Mouse (Mus musculus): ENCODE measurements around the gene Isyna1.
"Not testable (repeated sequence)": the region's sequence is repeated elsewhere in the genome, so short reads cannot be mapped to it uniquely, and the experiment has no call there.

Gene Isyna1

GRCm38 (mm10) chr8:70577207-70577606, 17.0 kb upstream of the Isyna1 start:
- DNase-seq: no peak

DNA sequence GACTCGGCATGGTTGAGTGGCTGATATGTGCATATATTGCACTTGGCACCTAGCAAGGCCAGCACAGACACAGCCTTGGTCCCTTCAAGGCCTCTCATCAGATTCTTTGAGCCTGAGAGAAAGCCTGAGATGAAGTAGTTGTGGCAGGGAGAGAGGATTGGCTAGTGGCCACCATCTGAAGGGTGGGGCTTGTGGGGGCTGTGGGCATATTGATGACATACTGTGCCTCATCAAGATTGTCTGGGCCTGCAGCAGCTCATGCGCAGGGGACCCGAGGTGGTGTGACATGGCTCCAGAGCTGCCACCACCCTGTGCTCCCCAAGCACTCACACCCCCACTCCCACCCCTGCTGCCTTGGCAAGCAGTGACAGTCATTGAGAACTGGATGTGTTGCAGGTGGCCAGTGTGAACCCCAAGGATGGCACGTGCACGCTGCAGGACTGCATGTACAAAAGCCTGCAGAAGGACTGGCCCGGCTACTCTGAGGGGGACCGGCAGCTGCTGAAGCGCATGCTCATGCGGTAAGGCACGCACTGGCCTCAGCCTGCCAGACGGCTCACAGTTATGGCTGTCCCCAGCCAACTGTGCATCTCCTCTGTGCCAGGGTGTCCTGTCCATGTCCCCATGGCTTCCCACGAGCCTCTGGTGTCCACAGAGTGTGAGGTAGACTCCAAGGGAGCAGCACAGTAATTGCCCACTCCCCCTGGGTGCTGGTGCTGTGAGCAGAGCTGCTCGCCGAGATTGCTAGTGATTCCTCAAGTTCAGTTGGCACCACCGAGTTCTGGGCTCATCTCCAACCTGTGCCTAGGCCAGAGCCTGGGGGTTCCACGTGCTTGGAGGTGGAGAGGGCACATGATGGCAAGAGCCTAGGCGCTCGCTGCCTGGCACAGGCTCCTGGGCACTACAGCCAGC, 10.4 kb upstream of the Isyna1 start:
- no peak for DNase-seq

DNA sequence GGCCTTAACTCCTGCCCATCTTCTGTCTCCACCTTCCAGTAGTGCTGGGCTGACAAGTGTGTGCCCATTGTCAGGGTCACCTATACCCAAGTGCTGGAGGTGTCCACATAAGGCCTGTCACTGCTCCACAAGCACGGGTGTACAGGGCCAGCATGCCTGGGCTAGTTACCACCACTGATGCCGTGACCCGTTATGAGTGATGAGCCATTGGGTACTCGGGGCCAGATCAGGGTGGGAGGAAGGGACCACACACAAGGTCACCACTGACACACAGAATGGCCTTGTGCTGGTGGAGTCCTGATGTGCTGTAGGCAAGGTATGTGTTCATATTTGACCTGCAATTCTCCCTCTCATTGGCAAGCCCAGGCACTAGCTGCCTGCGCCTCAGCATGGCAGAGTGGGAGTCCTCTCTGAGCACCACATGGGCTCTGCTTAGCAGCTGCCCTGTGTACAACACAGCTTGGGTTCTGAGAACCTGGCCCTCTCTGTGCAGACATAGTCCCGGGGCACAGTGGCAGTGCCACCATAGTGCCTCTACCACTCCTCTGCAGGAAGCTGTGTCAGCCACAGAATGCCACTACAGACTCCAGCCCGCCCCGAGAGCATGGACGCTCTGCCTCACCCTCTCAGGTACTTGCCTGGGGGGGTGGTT, 9.4 kb upstream of the Isyna1 start:
- no peak for DNase-seq

GRCm38 (mm10) chr8:70585258-70585652, 8.9 kb upstream of the Isyna1 start:
- peak; percentile 86 for DNase-seq

GRCm38 (mm10) chr8:70587955-70588354, 6.2 kb upstream of the Isyna1 start:
- not testable (repeated sequence) for DNase-seq

DNA sequence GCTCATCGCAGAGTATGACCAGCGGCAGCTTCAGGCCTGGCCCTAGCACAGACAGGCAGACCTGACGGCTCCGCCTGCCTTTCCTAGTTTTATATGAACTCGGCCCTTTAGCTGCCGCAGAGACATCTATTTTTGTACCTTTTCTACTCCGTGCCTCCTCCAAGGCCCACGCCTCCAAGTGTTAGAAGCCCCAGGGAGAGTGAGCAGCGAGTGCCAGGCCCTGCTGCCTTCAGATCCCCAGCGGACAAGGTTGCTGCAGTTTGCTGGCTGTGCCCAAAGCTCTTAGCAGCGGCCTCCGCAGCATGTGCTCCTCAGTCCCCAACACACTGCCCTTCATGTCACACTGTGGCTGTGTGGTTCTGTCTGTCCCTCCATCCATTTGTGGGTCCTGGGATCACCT, 2.6 kb upstream of the Isyna1 start:
- DNase-seq: no peak

GRCm38 (mm10) chr8:70593173-70593572, 1.0 kb upstream of the Isyna1 start:
- DNase-seq: peak; percentile 63

- peak; percentile 56 for DNase-seq
Measured at GRCm38 (mm10) chr8:70594621-70595564, 720 bp downstream of the Isyna1 start.

GRCm38 (mm10) chr8:70595811-70596210, 1.6 kb downstream of the Isyna1 start:
- DNase-seq: no peak

DNA sequence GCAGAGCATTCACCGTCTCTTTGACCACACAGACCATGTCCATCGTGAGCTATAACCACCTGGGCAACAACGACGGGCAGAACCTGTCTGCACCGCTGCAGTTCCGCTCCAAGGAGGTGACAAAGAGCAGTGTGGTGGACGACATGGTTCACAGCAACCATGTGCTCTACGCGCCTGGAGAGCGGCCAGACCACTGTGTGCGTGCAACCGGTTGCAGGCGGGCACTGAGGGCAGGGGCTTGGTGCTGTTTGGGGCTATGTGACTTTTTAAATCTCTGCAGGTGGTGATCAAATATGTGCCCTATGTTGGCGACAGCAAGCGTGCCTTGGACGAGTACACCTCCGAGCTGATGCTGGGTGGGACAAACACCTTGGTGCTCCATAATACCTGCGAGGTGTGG, 2.0 kb downstream of the Isyna1 start:
- DNase-seq: no peak

DNA sequence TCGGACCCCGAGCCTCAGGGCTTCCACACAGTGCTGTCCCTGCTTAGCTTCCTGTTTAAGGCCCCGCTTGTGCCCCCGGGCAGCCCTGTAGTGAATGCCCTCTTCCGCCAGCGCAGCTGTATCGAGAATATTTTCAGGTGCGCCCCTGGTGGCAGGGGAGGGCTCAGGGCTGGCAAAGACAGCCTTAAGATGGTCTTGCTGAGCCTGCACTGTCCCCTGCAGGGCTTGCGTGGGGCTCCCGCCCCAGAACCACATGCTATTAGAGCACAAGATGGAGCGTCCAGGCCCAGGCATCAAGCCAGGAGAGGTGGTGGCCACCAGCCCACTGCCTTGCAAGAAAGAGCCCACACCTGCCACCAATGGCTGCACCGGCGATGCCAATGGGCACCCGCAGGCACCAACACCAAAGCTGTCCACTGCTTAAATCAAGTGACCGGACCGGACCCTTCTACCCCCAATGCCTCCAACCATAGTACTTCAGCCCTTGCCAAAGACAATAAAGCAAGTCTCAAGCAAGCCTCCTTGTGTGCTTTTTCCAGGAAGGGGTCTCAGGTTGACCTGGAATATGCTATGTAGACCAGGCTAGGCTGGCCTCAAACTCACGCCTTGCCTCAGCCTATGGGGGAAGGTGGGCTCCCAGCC, 2.7 kb downstream of the Isyna1 start:
- no peak for DNase-seq

DNA sequence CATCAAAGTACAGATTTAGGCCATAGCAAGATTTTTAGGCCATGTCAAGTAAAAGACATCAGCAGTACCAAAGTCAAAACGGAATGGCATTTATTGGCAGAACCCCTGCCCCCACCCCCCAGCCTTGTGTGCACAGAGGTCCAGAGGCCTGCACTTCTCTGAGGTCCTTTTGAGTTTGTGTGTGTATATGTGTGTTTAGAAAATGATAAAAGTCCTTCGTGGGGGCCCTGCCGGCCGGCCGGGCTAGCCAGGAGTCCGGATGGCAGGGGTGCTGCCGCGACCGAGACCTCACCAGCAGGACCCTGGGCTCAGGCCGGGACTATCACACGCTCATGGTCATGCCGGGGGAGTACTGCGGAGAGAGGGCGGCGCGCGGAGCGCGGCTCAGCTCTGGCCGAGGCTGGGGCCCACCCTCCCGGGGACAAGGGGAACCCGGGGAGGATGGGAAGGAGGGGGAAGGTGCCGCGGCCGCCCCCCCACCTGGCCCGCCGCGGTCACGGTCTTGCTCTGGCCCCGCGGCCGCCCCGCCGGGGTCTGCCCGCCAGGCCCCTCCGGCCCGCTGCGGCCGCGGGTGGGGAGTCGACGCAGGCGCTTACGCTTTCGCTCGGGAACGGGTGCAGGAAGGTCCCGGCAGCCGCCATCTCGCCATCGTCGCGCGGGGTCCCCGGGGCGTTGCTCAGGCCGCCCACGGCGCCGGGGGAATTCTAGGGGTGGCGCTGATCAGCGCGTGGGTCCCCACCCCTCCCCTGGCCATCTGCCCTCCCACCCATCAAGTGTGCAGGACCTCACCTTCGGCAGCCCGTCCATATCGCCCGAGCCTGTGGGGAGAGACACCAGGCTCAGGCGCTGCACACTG, 3.5 kb downstream of the Isyna1 start:
- no peak for DNase-seq

- peak; percentile 91 for DNase-seq
Measured at GRCm38 (mm10) chr8:70598283-70598682, 4.1 kb downstream of the Isyna1 start.

- no peak for DNase-seq
Measured at GRCm38 (mm10) chr8:70598722-70599121, 4.5 kb downstream of the Isyna1 start.

DNA sequence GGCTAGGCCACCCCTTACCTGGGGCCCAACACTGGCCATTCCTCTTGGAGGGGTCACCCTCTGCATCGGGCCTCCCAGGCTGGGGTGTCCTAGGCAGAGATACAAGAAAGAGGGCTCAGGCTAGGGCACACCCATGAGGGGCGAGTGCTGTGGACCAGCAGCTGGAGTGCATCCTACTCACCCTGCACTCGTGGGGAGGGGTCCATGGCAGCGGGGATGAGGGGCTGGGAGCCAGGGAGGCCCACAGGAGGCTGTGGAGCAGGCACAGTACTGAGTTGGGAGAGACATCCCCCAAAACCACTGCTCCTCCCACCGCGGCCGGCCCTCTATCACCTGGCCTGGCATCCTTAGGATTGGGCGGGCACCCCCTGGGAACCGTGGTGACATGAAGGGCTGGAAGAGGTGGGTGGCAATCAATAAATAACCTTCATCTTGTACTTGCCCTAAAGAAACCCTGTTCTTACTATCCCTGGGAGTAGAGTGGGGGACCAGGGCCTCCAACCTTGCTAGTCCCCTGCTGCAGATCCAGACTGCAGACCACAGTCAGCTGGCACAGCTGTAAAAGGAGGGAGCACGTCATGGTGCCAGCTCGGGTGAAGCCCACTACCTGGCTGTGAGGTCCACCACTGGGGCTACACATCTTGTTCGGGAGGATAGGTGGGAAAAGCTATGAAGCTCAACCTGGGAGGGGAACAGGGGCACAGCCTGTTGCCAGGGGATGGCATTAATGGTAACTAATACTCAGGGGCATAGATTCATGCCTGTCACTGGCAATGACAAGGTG, 5.5 kb downstream of the Isyna1 start:
- no peak for DNase-seq

DNA sequence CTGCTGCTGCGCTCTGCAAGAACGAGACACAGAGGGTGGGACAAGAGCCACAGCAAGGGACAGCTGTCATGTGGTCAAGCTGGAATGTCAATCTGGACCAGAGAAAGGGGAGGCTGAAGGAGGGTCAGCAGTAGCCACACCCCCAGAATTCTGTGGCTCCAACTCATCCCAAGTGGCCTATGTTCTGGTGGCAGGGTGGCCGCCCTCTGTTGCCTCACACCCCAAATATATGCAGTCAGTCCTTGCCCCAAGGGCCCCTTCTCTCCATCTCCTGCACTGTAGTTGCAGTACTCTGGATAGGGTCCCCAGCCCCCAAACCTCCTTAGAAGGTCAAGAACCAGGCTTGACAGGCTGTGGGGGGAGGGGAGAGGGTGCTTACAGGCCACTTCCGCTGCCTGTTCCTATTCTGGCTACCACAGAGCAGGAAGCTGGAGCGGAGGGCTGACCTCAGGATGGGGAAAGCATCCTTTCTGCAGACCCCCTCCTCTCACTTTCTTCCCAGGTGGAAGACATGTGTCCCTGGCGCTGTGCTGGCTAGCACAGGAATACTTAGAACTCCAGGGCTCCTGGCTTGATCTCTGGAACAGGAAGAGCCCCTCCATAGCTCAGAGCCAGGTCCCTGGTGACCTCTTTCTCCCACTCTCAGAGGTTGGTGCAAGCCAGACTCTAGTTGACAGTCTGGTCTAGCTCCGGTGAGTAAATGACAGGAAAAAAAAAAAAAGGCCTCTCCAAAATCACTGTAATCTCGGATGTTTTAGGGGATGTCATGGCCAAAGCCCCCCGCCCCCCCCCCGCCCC, 6.5 kb downstream of the Isyna1 start:
- DNase-seq: peak; percentile 61

DNA sequence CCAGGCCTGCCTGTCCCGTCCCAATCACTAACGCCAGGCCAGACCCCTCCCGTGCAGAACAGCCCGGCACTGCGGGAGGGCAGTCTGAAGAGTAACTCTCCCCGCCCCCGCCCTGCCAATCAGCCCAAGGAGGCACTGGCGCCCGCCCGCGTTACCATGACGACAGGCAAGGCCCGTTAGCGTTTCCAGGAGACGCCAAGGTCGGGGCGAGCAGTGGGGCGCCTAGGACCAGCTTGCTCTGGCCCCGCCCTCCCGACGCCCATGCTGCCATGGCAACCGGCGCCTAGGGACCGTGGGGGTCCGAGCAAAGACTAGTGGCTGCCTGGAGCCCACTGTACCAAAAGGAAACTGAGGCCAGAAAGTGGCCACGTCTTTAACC, 7.1 kb downstream of the Isyna1 start:
- peak; percentile 90 for DNase-seq

- DNase-seq: no peak
Measured at GRCm38 (mm10) chr8:70602139-70602811, 8.1 kb downstream of the Isyna1 start.

GRCm38 (mm10) chr8:70604558-70604957, 10.4 kb downstream of the Isyna1 start:
- DNase-seq: no peak

Data from lung, postnatal 36 days (tissue).